In the genomic region with DNA sequence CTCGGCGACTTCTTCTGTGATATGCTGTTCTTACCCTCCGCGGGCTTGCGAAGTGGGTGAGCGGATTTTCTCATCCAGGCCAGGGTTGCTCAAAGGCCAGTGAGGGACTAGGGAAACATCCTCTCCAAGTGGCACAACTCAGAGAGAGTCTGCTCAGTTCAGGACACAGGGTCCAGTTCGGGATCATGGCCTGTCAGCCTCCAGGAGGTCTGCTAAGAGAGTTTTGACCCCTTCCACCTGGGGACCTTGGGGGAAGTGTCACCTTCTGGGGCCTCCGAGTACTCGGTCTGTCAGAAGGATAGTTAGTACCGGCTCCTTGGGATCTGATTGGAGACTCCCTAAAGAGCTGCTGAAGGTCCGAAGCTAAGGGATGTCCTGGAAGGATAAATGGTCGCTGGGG, we compare ENCODE assay signal across 9 mouse cellular contexts. TPM values are rescaled to one million over a fixed set of nuclear protein-coding genes. Genes with fewer than 3 reads are reported as not detected.
A peak's percentile ranks its signal among the peaks of the same experiment; 100 is the strongest.
DNase-seq lines count a peak whose midpoint lies in the region; ATAC-seq and TF ChIP-seq lines count a peak whose summit lies in the region.
"Had no signal": no experiment of that assay in that cellular context is flagged by ENCODE, and none has a peak within 500 bp of the region (broad histone marks: within the 10 kb centered on the region; RNA-seq: fewer than 3 reads in every experiment).

No protein-coding gene starts in this region.

- TF ChIP-seq EP300 in liver, embryonic 14.5 days (IDR thresholded peaks at IDR 0.05; ENCODE audit: low read depth), result no peak
- no peak for TF ChIP-seq EP300 in stomach, postnatal 0 days (optimal IDR thresholded peaks at IDR 0.05)

- H3K9ac ChIP-seq in lung, embryonic 16.5 days (ENCODE audit: low read length), result peak overlapping the region; percentile 66
- peak overlapping the region; percentile 45; the same call in 1 of the 2 replicates for H3K9ac ChIP-seq in forebrain, postnatal 0 days
- H3K9ac ChIP-seq in liver, embryonic 14.5 days (replicated peaks), result no peak overlapping the region
- H3K9ac ChIP-seq in stomach, postnatal 0 days (ENCODE audit: low read length), result peak overlapping the region; percentile 60

- peaks cover 42% of the 10 kb centered on the region for H3K4me1 ChIP-seq in lung, embryonic 16.5 days (replicated peaks; ENCODE audit: control insufficient read depth, insufficient read depth, low read length)
- peaks cover 17% of the 10 kb centered on the region for H3K4me1 ChIP-seq in forebrain, postnatal 0 days (ENCODE audit: insufficient read depth)
- no peaks in the 10 kb centered on the region for H3K4me1 ChIP-seq in liver, embryonic 14.5 days (replicated peaks; ENCODE audit: control insufficient read depth in 2 of 2, insufficient read depth in 2 of 2, low read length in 1 of 2)
- H3K4me1 ChIP-seq in stomach, postnatal 0 days (replicated peaks; ENCODE audit: control insufficient read depth, insufficient read depth), result peaks cover 10% of the 10 kb centered on the region; the same call in 1 of the 2 replicates

- H3K27ac ChIP-seq in lung, embryonic 16.5 days (ENCODE audit: low read length), result no peak overlapping the region
- no peak overlapping the region for H3K27ac ChIP-seq in forebrain, postnatal 0 days (ENCODE audit: low read depth, low read length)
- no peak overlapping the region for H3K27ac ChIP-seq in liver, embryonic 14.5 days
- H3K27ac ChIP-seq in stomach, postnatal 0 days (replicated peaks), result no peak overlapping the region

- H3K36me3 ChIP-seq in lung, embryonic 16.5 days (ENCODE audit: control insufficient read depth, insufficient read depth, low read length), result no peaks in the 10 kb centered on the region
- no peaks in the 10 kb centered on the region for H3K36me3 ChIP-seq in forebrain, postnatal 0 days (ENCODE audit: insufficient read depth)
- H3K36me3 ChIP-seq in liver, embryonic 14.5 days (replicated peaks; ENCODE audit: control insufficient read depth, insufficient read depth, low read depth), result no peaks in the 10 kb centered on the region
- H3K36me3 ChIP-seq in stomach, postnatal 0 days (ENCODE audit: control insufficient read depth, insufficient read depth, low read length), result no peaks in the 10 kb centered on the region

- peak overlapping the region; percentile 90 for H3K4me2 ChIP-seq in lung, embryonic 16.5 days (ENCODE audit: low read depth, low read length)
- peak overlapping the region; percentile 92 for H3K4me2 ChIP-seq in forebrain, postnatal 0 days (ENCODE audit: low read depth)
- H3K4me2 ChIP-seq in liver, embryonic 14.5 days (ENCODE audit: low read depth), result peak overlapping the region; percentile 51
- H3K4me2 ChIP-seq in stomach, postnatal 0 days (replicated peaks; ENCODE audit: low read depth), result peak overlapping the region; percentile 88

- no peak for DNase-seq in lung, postnatal 10 days
- no peak for DNase-seq in forebrain, postnatal 0 days
- no peak for DNase-seq in liver, embryonic 14.5 days (ENCODE audit: low read depth in 3 of 3, low spot score in 3 of 3)
- DNase-seq in stomach, postnatal 0 days (ENCODE audit: low spot score), result no peak
- no peak for DNase-seq in layer of hippocampus, postnatal 36 days
- DNase-seq in c-Kit-positive CD71-positive TER-119-positive erythroid progenitor cells, embryonic 14.5 days (ENCODE audit: low spot score), result no peak

- ATAC-seq in lung, embryonic 16.5 days (ENCODE audit: low read depth), result no peak
- no peak for ATAC-seq in forebrain, postnatal 0 days
- no peak for ATAC-seq in liver, embryonic 14.5 days (ENCODE audit: insufficient read depth)
- ATAC-seq in stomach, postnatal 0 days (ENCODE audit: low FRiP score, low TSS enrichment), result no peak
- ATAC-seq: activated CD4-positive, CD25-positive, alpha-beta regulatory T cell, adult 4 months had no signal

- peaks cover 16% of the 10 kb centered on the region for H3K27me3 ChIP-seq in lung, embryonic 16.5 days (ENCODE audit: control insufficient read depth, insufficient read depth, low read depth, low read length)
- H3K27me3 ChIP-seq in forebrain, postnatal 0 days (ENCODE audit: insufficient read depth, low read length), result peaks cover 55% of the 10 kb centered on the region
- peaks cover 71% of the 10 kb centered on the region for H3K27me3 ChIP-seq in liver, embryonic 14.5 days (ENCODE audit: control insufficient read depth, insufficient read depth, low read length)
- H3K27me3 ChIP-seq in stomach, postnatal 0 days (ENCODE audit: control insufficient read depth, insufficient read depth, low read length), result no peaks in the 10 kb centered on the region

- WGBS in lung, embryonic 16.5 days, result 8% methylated on average over 12 of the region's 12 CpGs
- WGBS in forebrain, postnatal 0 days, result 5% methylated on average over 12 of the region's 12 CpGs
- WGBS in liver, embryonic 14.5 days (ENCODE audit: insufficient replicate concordance), result 4% methylated on average over 12 of the region's 12 CpGs
- WGBS in stomach, postnatal 0 days, result 20% methylated on average over 12 of the region's 12 CpGs

- peak overlapping the region; percentile 55 for H3K4me3 ChIP-seq in lung, embryonic 16.5 days (ENCODE audit: low read length)
- peak overlapping the region; percentile 53 for H3K4me3 ChIP-seq in forebrain, postnatal 0 days (ENCODE audit: low read depth, low read length)
- peak overlapping the region; percentile 36 to 38; a peak in 2 of 4 replicates for H3K4me3 ChIP-seq in liver, embryonic 14.5 days (ENCODE audit: insufficient read depth in 1 of 2, low read depth in 2 of 2, low read length in 2 of 2)
- peak overlapping the region; percentile 47 for H3K4me3 ChIP-seq in stomach, postnatal 0 days (ENCODE audit: low read depth, low read length)

- TF ChIP-seq CTCF in forebrain, postnatal 0 days (IDR thresholded peaks at IDR 0.05; ENCODE audit: low read depth), result no peak
- TF ChIP-seq CTCF in liver, embryonic 14.5 days (IDR thresholded peaks at IDR 0.05; ENCODE audit: low read depth), result no peak
- no peak for TF ChIP-seq CTCF in stomach, postnatal 0 days (IDR thresholded peaks at IDR 0.05; ENCODE audit: low read depth)

- no peaks in the 10 kb centered on the region for H3K9me3 ChIP-seq in lung, embryonic 16.5 days (ENCODE audit: control insufficient read depth, low read length)
- no peaks in the 10 kb centered on the region for H3K9me3 ChIP-seq in forebrain, postnatal 0 days (ENCODE audit: low read length)
- no peaks in the 10 kb centered on the region for H3K9me3 ChIP-seq in liver, embryonic 14.5 days (ENCODE audit: control insufficient read depth, low read length)
- H3K9me3 ChIP-seq in stomach, postnatal 0 days (ENCODE audit: control insufficient read depth, low read length), result no peaks in the 10 kb centered on the region

RNA-seq across cellular contexts. Expression of a gene that starts 4.4 kb away (rescaled TPM):
- 12.3 TPM in 2 replicates for polyA plus RNA-seq in lung, embryonic 16.5 days (2015; fragmentation: Nextera tagmentation; extraction: Ambion mirVana)
- total RNA-seq in forebrain, postnatal 0 days (2014; rRNA removed), result 3.3 and 4.6 TPM in 2 replicates
- polyA plus RNA-seq in forebrain, postnatal 0 days (2015; fragmentation: Nextera tagmentation; extraction: Ambion mirVana), result 0.86 and 1.1 TPM in 2 replicates
- polyA plus RNA-seq in liver, embryonic 14.5 days (2012; rRNA removed), result 0.93 and 0.95 TPM in 2 replicates
- polyA plus RNA-seq in liver, embryonic 14.5 days (2014; fragmentation: Nextera tagmentation; extraction: Ambion mirVana), result 0.46 and 0.48 TPM in 2 replicates
- 9.7 and 10.8 TPM in 2 replicates for polyA plus RNA-seq in stomach, postnatal 0 days (2015; fragmentation: Nextera tagmentation; extraction: Ambion mirVana)
- total RNA-seq in layer of hippocampus, postnatal 36 days (2021), result 1 to 10 TPM; 1.6 to 2.0 TPM
- total RNA-seq: megakaryocyte progenitor cell, adult 5-6 weeks had no signal
- polyA plus RNA-seq: activated CD4-positive, CD25-positive, alpha-beta regulatory T cell, adult 4 months had no signal
